Mouse (Mus musculus): ENCODE measurements around the gene Gas2l1.

DNA sequence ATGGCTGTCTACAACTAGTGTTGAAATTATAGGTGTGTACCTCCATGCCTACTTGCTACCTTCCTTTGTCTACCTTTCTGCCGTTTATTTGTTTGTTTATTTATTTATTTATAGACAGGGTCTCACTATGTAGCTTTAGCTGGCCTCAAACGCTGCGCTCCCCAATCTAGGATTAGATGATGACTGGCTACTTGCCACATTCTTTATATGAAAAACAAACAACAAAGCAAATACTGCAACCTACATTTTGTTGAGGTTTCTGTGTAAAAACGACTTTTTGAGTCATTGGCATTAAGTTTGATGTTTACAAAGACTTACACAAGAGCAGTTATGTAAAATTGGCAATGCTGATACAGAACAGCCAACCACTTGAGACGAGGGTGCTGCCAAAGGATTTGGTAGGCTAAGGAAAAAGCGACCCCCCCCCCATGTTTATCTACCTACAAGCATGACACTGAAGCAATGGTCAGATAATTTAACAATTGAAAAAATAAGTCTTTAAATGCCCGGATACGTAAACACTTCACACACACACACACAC, 31.4 kb upstream of the Gas2l1 start:
- TF ChIP-seq CTCF (conservative IDR thresholded peaks at IDR 0.05; ENCODE audit: low read length) (no peak), NANOG (IDR thresholded peaks at IDR 0.05; ENCODE audit: borderline replicate concordance, low read length) (no peak)
